Mouse (Mus musculus) adrenal gland, postnatal 4 days (tissue): Measurements from ENCODE around the gene Lpin3. TPM values are rescaled to one million over a fixed set of nuclear protein-coding genes. Genes with fewer than 3 reads are reported as not detected.

Experiments used
- DNase-seq, 2 experiments: peaks; one replicate each; pipeline ENCODE4 v3.0.0; 2021 to 2022; ENCODE audit warnings: low spot score in 2 of 2, mixed read lengths in 2 of 2
- long read RNA-seq, 2 experiments: library from polyadenylated mRNA; stranded (forward); transcript quantifications; one replicate each; pipeline ENCODE4 v2.0.0; 2021
- total RNA-seq, 2 experiments: library from RNA; stranded (reverse); gene quantifications; 2 replicates each; pipeline ENCODE4 v1.2.3; 2021

Gene Lpin3
- 10 to 100 TPM; 44.6 to 45.1 TPM for total RNA-seq
- long read RNA-seq, experiment 1, transcript Lpin3-203 (20 exons, 3,470 nt), result major isoform, 21 of 36 reads
- long read RNA-seq, experiment 1, partial matches to known transcripts, result 11 of 36 reads
- long read RNA-seq, experiment 1, other reads (novel, unspliced or antisense), result 3 of 36 reads
- long read RNA-seq, experiment 2, transcript Lpin3-203 (20 exons, 3,470 nt), result major isoform, 26 of 49 reads
- long read RNA-seq, experiment 2, partial matches to known transcripts, result 14 of 49 reads
- long read RNA-seq, experiment 2, other reads (novel, unspliced or antisense), result 9 of 49 reads

- DNase-seq, result peak in 1 of 2 experiments; percentile 49
Measured at GRCm38 (mm10) chr2:160880453-160881195, at the start of gene Lpin3. Gene Lpin3, plus strand, starts transcription at chr2:160880670.

DNA sequence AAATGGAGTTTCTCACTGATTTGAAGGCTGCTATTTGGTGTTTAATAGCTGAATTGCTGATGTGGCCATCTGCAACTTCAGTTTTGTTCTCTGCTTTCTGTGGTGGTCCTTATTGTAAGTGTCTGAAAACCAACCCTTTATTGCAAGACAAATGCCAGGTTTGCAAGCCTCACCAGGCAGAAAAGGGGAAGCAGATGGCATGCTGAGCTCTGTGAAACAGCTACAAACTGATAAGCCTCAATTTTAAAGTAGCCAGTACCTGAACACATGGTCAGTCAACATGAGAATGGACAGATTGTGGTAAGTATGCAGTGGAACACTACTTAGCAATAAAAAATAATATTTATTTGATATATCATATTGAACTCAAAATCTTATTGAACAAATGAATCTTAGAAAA is 39.6 kb upstream of the Lpin3 start:
- DNase-seq, result no peak

GRCm38 (mm10) chr2:160847664-160848063 is 32.8 kb upstream of the Lpin3 start:
- no peak for DNase-seq

DNA sequence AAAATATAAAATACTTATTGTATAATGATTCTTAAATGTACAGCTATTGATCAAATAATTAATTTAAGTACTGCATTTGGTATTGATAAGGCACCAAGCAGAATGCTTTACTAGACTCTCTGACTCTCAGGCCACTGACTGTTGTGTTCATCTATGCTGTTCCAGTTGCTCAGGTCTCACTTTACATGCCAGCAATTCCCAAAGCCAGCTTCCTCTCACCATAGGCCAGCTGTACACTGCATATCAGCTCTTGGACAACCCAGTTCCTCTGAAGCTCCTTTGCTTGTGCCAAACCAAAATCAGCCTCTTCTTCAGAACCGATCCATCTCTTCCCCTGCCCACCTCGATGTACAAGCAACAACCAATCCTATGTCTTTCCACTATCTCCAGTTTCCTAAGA is 32.3 kb upstream of the Lpin3 start:
- no peak for DNase-seq

GRCm38 (mm10) chr2:160849617-160850240 is 30.7 kb upstream of the Lpin3 start:
- no peak for DNase-seq

GRCm38 (mm10) chr2:160850360-160850759 is 30.1 kb upstream of the Lpin3 start:
- no peak for DNase-seq

GRCm38 (mm10) chr2:160854687-160855086 is 25.8 kb upstream of the Lpin3 start:
- no peak for DNase-seq

DNA sequence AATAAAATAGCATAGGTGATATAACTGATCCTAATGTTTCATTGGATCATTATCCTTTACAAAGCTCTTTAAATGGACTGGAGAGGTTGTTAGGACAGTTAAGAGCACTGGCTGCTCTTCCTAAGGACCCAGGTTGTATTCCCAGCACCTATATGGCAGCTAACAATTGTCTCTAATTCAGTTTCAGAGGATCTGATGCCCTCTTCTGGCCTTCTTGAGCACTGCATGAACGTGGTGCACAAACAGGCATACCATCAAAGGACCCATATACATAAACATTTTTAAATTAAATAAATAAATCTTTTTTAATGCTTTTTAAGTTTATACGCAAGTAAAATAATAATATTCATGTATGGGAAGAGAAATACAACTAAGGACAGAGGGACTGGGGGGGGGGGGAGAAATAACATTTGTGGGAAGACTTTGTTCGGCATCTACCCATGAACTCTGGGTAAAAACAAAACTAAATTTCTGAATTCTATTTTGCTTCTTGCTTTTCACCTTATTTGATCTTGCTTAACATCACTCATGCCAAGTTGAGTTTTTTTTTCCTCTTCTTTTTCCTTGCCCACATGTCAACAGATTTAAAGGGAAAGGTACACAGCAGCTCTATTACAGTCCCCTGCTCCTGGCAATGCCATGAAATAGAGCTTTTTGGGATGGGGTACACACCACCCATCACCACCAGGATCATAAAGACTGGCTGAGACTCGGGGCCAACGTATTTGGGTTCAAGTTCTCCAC is 23.9 kb upstream of the Lpin3 start:
- no peak for DNase-seq

GRCm38 (mm10) chr2:160860363-160860762 is 20.1 kb upstream of the Lpin3 start:
- no peak for DNase-seq

DNA sequence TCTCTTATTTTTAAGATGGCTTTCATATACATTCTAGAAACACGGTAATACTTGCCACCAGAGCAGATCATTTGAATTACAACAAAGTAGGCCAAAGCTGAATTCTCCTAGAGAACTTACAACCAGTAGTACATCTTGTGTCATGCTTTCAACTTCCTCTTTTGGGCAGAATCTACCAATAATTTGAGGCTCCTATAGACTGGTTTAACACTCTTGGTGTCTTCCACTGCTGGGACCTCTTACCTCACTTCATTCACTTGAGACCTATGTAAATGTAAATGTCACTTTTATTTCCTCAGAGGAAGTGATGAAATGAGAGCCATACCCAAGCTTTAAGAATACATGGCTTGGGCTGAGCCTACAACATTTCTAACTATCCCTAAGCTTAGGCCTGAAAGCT is 16.4 kb upstream of the Lpin3 start:
- no peak for DNase-seq

- DNase-seq, result no peak
Measured at GRCm38 (mm10) chr2:160865266-160865665, 15.2 kb upstream of the Lpin3 start.

GRCm38 (mm10) chr2:160869446-160869845 is 11.0 kb upstream of the Lpin3 start:
- no peak for DNase-seq

DNA sequence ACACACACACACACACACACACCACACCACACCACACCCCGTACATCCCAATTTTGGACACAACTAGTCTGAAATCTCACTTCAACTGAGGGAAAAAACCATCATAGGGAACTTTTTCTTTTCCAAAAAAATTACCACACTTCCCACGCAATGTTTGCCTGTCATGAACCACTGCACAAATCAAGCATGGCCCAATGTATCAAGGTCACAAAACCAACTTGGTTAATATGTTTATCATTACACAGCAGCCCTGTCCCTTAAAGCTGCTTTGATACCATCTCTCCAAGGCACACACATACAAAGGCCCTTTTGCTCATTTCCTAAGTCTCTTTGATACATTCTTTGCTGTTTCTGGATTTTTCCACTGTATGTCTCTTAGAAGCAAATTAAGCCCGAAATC is 9.2 kb upstream of the Lpin3 start:
- DNase-seq, result no peak

- DNase-seq, result peak; percentile 50 to 52
Measured at GRCm38 (mm10) chr2:160872395-160872794, 8.1 kb upstream of the Lpin3 start.

GRCm38 (mm10) chr2:160872890-160873382 is 7.5 kb upstream of the Lpin3 start, which contains the start of gene Zhx3:
Gene Zhx3, minus strand, starts transcription at chr2:160872998.
- DNase-seq, result peak; percentile 83 to 89

DNA sequence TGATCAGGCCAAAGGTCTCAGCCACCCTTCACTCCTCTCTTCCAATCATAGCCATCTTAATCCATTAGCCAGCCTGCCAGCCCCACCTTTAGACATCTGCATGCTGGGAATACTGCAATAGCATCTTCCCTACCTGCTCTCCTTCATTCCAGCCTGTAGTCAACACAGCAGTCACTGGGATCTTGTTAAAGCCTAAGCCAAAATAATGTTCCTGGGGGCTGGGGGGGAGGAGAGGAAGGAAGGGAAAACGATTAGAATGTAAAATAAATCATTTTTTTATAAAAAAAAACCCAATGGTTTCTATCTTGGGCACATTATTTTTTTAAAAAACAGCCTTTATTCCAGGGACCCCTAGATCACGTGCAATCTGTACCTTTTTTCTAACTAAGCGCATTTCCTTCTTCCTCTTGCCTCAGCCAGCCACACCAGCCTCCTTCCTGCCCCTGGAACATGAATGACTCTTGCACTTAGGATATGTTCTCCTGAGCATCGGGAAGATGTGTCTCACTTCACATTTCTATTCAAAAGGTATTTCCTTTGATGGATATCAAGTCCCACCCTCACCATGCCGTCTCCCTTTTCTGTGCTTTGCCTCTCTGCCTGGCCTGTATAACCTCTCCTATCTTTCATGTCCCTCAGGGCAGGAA is 6.1 kb upstream of the Lpin3 start:
- no peak for DNase-seq

- DNase-seq, result no peak
Measured at GRCm38 (mm10) chr2:160876115-160876514, 4.4 kb upstream of the Lpin3 start.

DNA sequence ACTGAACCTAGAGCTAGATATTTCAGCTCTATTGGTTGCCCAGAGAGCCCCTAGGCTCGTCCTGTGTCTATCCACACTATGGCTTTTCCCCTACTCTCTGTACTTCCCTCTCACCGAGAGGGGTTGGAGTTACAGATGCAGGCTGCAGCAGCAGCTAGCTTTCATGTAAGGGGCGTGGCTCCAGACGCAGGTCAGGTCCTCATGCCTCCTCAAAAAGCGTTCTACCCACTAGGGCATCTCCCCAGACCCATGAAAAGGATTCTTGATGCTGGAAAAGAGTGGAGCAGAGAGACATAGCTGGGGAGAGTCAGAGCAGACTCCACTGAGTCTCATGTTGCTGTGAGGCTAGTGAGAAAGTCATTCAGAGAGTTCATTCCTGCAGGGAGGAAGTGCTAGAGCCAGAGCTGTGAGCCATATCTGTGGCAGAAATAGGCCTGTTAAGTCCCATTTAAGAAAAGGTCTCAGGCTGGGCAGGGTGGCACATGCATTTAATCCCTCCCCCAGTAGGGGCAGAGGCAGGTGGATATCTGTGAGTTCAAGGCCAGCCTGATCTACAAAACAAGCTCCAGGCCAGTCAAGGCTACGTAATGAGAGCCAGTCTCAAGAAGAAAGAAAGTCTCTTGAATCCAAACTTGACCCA is 1.1 kb downstream of the Lpin3 start:
- DNase-seq, result no peak

GRCm38 (mm10) chr2:160882436-160882835 is 2.0 kb downstream of the Lpin3 start:
- DNase-seq, result no peak

DNA sequence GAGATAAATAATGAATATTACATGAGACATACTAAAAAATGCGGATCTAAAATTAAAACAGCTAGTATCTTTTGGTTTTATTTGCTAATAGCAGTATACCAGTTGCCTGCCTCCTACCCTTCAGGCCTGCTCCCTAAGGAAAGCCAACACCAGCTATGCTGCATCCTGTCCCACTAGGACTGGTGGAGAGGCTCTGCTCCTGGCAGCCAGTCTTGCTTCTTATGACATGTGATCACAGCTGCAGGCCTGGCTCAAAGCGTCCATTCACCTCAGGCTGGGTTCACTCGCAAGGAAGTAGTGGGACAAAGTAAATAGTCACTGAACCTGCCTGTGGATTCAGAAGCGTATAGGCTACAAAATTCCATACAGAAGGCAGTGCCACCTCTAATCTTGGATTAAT is 3.4 kb downstream of the Lpin3 start:
- no peak for DNase-seq
